Mouse (Mus musculus) layer of hippocampus, postnatal 14 days (tissue): Measurements from ENCODE around the gene Brsk1. TPM values are rescaled to one million over a fixed set of nuclear protein-coding genes. Genes with fewer than 3 reads are reported as not detected.

ENCODE experiments used
- DNase-seq, 2 experiments: peaks; one replicate each; pipeline ENCODE4 v3.0.0; 2021 to 2022; ENCODE audit warnings: low spot score in 2 of 2, mixed read lengths in 1 of 2
- total RNA-seq, 2 experiments: library from RNA; stranded (reverse); gene quantifications; 2 replicates each; pipeline ENCODE4 v1.2.3; 2021

Gene Brsk1
- total RNA-seq, 2 experiments from 2014 or later: 306 to 327 TPM

GRCm38 (mm10) chr7:4739041-4739543 is 48.7 kb downstream of the Brsk1 start:
- DNase-seq: no peak

DNA sequence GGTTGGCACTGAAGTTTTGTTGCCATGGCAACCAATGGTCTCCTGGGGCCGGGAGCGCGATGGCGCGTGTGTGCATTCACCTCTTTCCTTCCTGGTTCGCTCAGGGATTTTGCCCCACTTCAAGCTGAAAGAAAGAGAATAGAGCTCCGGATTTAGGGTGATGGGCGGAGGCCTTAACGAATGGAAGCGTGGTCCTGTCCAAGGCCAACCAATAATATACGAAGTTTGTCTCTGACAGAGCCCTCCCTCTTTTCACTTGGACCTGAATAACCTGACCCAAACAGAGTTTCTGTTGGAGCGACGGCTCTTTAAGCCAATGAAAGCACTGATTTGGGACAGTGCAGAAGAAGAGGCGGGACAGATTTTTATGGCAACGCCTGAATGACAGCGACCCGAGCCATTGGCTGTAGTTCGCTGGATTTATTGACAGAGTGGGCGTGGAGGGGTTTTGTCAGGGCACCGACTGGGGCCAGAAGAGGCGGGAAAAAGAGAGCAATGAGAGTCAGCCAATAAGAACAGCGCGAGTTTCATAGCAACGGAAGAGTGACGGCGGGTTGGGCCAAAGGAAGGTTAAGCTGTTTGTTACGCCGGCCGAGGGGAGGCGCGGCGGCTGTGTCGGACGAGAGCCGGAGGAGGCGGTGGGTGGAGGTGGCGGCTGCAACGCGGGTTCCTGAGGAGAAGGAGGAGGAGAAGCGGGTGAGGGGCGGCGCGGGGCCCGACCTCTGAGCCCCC is 49.3 kb downstream of the Brsk1 start, which contains the start of gene Kmt5c:
Gene Kmt5c, plus strand, starts transcription at position 572 of the 732 bp plus-strand sequence.
- peak; percentile 98 to 100 for DNase-seq

DNA sequence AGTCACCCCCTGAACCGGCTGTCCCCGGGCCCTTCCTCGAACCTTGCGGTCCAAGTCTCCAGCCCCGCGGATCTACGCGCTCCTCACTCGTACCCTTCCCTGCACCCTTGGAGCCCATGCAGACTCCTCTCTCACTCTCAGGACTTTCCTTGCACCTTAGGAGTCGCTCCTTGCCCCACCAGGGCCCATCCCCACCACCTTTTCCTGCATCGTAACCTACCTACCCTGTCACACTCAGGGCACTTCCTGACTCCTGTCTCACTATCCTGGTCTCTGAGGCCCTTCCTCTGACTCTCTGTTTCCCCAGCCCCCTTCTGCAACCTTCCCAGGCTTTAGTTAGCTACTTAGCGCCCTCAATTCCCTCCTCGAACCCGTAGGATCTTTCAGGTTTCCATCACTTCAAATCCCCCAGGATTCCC is 49.9 kb downstream of the Brsk1 start:
- no peak for DNase-seq

- DNase-seq: peak; percentile 27 to 40
Observed at GRCm38 (mm10) chr7:4741151-4741550, 50.7 kb downstream of the Brsk1 start.

- no peak for DNase-seq
Observed at GRCm38 (mm10) chr7:4741672-4742481, 51.5 kb downstream of the Brsk1 start.

- no peak for DNase-seq
Observed at GRCm38 (mm10) chr7:4742482-4742819, 52.0 kb downstream of the Brsk1 start.

GRCm38 (mm10) chr7:4743354-4743753 is 53.0 kb downstream of the Brsk1 start:
- no peak for DNase-seq

DNA sequence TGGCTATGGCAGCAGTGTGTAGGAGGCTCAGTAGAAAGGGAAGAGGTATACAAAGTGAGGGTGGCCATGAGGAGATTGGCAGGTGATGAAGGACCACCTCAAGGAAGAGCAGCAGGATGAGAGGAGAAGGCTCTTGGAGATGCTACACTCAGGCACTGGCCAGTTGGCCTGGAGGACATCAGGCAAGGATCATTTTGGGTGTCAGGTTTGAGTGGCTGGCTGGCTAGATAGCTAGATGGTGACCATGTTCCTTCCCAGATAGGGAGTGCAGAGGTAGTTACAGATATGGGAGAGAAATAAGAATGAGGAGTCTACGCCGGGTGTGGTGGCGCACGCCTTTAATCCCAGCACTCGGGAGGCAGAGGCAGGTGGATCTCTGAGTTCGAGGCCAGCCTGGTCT is 54.5 kb downstream of the Brsk1 start:
- no peak for DNase-seq

DNA sequence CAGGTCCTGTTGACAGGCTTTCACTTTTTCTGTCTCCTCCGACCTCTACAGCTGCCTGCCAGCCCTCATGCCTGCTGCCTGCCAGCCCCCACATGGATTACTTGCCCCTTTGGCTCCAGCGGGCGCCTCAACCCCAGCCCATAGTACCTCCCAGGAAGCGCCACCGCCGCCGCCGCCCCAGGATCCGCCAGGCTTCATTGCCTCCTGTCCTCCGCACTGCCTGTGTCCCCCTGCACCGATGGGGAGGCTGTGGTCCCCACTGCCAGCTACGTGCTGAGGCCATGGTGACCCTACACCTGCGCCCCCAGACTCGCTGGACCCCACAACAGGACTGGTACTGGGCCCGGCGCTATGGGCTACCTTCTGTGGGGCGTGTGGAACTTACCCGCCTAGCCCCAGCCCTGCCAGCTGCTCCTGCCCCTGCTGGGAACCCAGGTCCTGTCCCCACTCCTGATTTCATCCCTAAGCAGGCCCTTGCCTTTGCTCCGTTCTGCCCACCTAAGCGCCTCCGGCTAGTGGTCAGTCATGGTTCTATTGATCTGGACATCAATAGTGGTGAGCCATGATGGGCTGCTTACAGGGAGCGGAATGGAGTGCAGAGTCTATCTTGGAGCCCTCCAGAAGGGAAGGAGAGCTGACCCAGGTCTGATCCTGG is 56.0 kb downstream of the Brsk1 start:
- DNase-seq: no peak

DNA sequence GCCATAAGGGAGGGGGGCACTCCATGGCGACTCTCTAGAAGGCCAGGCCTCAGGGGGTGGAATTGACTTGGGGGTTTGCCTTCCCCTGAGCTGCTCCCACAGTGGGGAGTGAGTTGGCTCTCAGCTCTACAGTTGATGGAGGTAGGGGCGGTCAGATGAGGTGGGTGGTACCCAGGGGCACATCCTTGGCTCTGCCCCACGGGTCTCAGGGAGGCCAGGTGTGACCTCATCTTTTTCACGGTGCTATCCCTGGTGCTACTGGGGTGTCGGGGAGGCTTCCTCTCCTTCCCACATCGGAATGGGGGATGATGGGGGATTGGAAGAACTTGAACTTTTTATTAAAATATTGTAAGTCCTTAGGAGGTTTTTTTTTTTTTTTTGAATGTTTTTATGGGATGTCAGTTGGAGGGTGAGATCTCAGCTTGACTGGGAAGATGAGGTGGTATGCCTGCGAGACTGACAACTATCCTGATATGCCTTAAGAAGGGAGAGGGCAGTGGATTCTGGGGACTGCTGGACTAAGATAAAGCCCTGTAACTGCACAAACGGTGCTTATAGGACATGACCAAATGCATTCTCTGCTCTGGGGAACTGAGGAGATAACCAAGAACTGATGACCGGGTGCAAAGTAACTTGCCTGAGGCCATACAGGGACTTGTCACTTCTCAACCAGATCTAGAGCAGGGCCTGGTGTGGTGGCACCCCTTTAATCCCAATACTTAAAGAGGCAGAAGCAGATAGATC is 56.9 kb downstream of the Brsk1 start:
- DNase-seq: no peak

DNA sequence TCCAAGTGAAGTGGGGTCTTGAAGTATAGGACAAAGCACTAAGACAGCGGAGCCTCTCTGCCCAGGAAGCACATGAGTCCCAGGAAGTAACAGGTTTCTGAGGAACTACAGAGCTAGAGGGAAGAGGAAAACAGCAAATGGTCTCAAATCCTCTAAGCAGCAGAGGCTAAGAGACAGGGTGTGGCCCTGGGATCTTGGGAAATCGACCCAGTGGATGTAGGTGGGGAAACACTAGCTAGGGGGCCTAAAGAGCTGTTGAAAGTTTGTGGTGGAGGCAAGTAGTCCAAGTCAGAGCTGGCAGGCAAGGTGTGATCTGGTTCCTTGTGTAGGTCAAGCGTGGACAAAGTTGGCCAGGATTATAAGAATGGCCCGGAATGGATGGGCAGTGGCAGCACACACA is 57.9 kb downstream of the Brsk1 start:
- no peak for DNase-seq

DNA sequence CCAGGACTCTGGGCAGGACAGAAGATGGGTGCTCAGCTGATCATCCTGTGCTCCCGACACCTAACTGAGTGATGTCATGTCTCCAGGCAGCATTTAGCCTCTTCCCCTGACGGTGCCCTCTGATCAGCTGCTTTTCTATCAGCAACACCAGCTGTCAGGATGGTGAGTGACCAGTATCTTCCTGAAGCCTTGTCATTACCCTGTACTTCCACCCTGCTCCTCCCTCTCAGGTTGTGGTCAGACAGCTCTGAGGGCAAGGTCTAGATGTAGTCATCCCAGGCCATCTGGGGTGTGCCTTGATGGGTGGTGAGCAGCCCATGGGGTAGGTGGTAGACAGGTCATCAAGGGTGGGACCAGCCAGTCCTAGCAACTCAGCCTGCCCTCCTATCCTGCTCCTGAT is 58.8 kb downstream of the Brsk1 start:
- no peak for DNase-seq

GRCm38 (mm10) chr7:4751971-4752820 is 61.8 kb downstream of the Brsk1 start:
- no peak for DNase-seq

- peak; percentile 54 to 74 for DNase-seq
Observed at GRCm38 (mm10) chr7:4752821-4753570, 62.6 kb downstream of the Brsk1 start, which contains the start of gene Cox6b2. Gene Cox6b2 (minus strand): TSS chr7:4753094.

DNA sequence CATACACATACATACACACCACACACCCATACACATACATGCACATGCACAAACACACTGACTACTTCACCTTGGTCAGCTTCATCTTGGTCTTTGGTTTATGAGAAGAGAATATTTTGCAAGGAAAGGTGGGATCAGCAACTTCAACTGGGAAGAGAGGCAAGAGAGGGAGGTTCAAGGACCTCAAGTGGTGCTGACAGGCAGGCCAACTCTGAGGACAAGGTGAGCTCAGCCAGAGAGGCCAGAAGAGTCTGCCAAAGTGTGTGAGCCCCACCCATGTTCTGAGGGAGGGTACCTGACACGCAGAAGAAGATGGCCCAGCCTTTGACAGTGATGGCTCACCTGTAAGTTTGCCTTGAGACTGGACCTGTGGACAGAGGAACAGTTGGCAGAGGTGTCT is 69.3 kb downstream of the Brsk1 start:
- DNase-seq: no peak

DNA sequence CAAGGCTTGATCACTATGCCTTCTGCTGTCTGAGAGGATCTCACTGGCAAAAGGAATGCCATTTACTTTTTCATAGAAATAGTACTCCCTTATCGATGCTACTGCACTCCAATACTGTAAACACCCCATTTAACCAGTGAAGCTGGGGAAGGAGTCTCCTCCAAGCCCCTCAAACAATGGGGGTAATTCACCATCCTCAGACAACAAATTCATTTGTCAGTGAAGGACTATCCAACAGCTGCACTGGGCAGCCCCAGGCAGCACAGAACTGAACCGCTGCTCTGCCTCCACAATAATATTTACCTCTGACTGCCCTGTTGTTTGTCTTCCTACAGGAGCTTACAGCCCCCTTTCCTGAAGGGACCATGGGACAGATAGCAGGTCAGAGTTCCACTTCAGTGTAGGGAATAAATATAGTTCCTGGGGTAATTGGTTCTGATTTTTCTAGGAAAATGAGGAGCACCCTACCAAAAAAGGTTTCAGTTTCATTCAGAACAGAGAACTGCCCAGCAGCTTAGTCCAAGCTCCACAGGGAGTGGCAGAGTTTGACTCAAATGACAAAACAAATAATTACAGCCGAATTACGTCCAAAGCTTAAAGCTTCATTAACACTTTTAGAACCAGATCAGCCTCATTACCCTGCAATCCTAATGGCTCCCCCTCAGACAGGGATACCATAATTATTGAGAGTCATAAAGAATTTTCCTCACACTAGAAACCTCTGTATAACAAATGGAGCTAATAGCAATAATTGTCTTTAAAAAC is 74.7 kb downstream of the Brsk1 start:
- DNase-seq: no peak
